Mouse (Mus musculus) frontal cortex, adult 2 months (tissue): ENCODE data around the gene Rasgef1b. TPM values are rescaled to one million over a fixed set of nuclear protein-coding genes. Genes with fewer than 3 reads are reported as not detected.

Experiments used
- DNase-seq, 2 experiments: peaks; one replicate each; pipeline ENCODE4 v3.0.0; 2022; ENCODE audit warnings: low spot score in 1 of 2; ENCODE audit errors: extremely low spot score in 1 of 2
- polyA plus RNA-seq: library from polyadenylated mRNA; depleted of rRNA; stranded (reverse); fragments of >200 nt; gene quantifications from 2 replicates; pipeline ENCODE4 v1.2.3, GENCODE M21; 2012; rRNA removed

The Rasgef1b gene
- polyA plus RNA-seq, 1 experiment: 45.0 TPM

DNA sequence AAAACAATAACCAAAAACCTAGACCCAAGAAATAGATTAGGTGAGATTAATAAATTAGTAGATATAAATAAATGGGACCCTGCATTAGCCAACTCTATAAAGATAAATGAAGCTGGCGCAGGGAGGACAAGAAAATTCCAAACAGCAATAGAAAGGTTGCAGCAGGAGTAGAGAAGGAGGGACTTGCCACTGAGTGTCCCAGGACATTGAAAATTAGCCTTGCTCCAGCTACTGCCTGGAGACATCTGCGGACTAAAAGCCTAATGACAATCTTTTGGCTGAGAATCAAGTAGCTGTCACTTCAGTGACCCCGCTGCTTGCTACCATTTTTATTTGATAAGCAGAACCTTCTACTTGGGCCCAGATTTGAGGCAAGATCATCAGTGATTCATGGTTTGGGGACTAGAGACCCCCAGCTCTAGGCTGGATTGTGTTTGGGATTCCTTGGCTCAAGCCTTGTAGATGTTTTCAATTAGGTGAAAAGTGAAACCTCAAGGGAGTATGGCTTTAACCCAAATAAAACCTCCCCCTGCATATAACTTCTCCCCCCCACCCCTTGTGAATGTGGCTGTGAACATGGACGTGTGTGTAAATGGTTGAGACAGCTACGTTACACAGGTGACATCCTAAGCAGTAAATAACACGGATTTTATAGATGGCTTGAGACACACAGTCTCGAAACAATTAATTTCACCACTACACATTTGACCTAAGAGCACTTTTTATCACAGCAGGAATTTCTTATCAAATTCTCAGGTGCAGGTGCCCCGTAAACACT lies 554.1 kb downstream of the Rasgef1b start:
- no peak for DNase-seq

GRCm38 (mm10) chr5:99169836-99170235 lies 559.0 kb downstream of the Rasgef1b start:
- DNase-seq: no peak

DNA sequence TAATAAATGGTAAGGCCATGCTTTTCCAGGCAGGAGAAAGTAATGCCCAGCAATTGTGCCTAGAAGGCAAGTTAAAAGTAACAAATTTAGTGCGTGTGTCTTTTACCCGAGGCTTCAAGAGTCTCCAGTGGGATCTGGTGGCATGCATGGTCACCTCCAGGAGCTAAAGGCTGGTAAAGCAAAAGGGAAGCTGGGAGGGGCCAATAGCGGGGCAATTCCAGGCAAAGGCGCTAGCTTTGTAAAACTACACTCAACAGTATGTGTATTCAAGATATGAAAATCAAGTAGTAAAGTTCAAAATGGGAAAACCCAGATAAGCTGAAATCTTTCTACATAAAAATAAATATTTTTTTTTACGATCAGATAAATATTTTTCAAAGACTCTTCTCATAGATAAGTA lies 561.1 kb downstream of the Rasgef1b start:
- DNase-seq: no peak

Other genes starting within 250 kb of the Rasgef1b start
- 0.86 and 1.1 TPM in 2 replicates for gene Vamp9, start 177.2 kb upstream of the Rasgef1b start, polyA plus RNA-seq
- gene Hnrnpd, start 249.9 kb upstream of the Rasgef1b start, polyA plus RNA-seq: 149 and 161 TPM in 2 replicates
- gene 4930524J08Rik, start 250.0 kb upstream of the Rasgef1b start, polyA plus RNA-seq: 1.7 and 2.8 TPM in 2 replicates